Mouse (Mus musculus): Measurements from ENCODE around the gene Ctsg. TPM values are rescaled to one million over a fixed set of nuclear protein-coding genes. Genes with fewer than 3 reads are reported as not detected.

Ctsg gene
- total RNA-seq, 4 experiments from 2014 or later: not detected

Small RNA genes lying within 50 kb of the gene (microRNA-seq; reads per million reads assigned to microRNA genes)
- 0 reads per million in 2 experiments for gene Mir6949

Other genes starting within 250 kb of the Ctsg start
- gene Nynrin, start 248.6 kb downstream of the Ctsg start, total RNA-seq (2022): 10 to 100 TPM in 2 of 4 experiments, 1 to 10 TPM in 2; 7.3 to 13.3 (median 11.3) TPM
- under 1 TPM; 0.09 to 0.52 (median 0.23) TPM for gene Cbln3, start 218.2 kb downstream of the Ctsg start, total RNA-seq (2022)
- 10 to 100 TPM; 12.7 to 15.8 (median 13.0) TPM for gene Khnyn, start 217.6 kb downstream of the Ctsg start, total RNA-seq (2022)
- 100 to 1,000 TPM; 101 to 123 (median 111) TPM for gene Sdr39u1, start 202.3 kb downstream of the Ctsg start, total RNA-seq (2022)
- gene Cma1, start 157.9 kb downstream of the Ctsg start, total RNA-seq (2022): not detected
- not detected for gene Cma2, start 151.6 kb downstream of the Ctsg start, total RNA-seq (2022)
- not detected for gene Mcpt1, start 84.6 kb downstream of the Ctsg start, total RNA-seq (2022)
- gene Mcpt9, start 72.1 kb downstream of the Ctsg start, total RNA-seq (2022): not detected
- not detected for gene Mcpt2, start 60.5 kb downstream of the Ctsg start, total RNA-seq (2022)
- not detected for gene Mcpt4, start 40.3 kb downstream of the Ctsg start, total RNA-seq (2022)
- not detected for gene Mcpt8, start 17.3 kb downstream of the Ctsg start, total RNA-seq (2022)
- not detected for gene Gzme, start 18.1 kb upstream of the Ctsg start, total RNA-seq (2022)
- gene Gzmd, start 30.0 kb upstream of the Ctsg start, total RNA-seq (2022): not detected
- gene Gzmg, start 57.0 kb upstream of the Ctsg start, total RNA-seq (2022): not detected
- gene Gzmn, start 72.0 kb upstream of the Ctsg start, total RNA-seq (2022): not detected
- not detected for gene Gzmf, start 108.8 kb upstream of the Ctsg start, total RNA-seq (2022)
- gene Gzmc, start 132.1 kb upstream of the Ctsg start, total RNA-seq (2022): not detected
- not detected for gene Gzmb, start 159.7 kb upstream of the Ctsg start, total RNA-seq (2022)